Mouse (Mus musculus): ENCODE data around the gene Pik3r6.

- TF ChIP-seq CTCF (IDR thresholded peaks at IDR 0.05; ENCODE audit: low read depth, low read length) (no peak), POLR2A (IDR thresholded peaks at IDR 0.05; ENCODE audit: borderline replicate concordance, low read depth, low read length) (peak; percentile 79; the same call in 1 of the 2 replicates)
Measured at GRCm38 (mm10) chr11:68502902-68503629, at the start of gene Pik3r6.
